Mouse (Mus musculus): ENCODE data around the gene Aoc3. TPM values are rescaled to one million over a fixed set of nuclear protein-coding genes. Genes with fewer than 3 reads are reported as not detected.

Aoc3 gene
- total and polyA plus RNA-seq, 3 experiments, result 0.62 to 2.2 TPM; not detected in 1

DNA sequence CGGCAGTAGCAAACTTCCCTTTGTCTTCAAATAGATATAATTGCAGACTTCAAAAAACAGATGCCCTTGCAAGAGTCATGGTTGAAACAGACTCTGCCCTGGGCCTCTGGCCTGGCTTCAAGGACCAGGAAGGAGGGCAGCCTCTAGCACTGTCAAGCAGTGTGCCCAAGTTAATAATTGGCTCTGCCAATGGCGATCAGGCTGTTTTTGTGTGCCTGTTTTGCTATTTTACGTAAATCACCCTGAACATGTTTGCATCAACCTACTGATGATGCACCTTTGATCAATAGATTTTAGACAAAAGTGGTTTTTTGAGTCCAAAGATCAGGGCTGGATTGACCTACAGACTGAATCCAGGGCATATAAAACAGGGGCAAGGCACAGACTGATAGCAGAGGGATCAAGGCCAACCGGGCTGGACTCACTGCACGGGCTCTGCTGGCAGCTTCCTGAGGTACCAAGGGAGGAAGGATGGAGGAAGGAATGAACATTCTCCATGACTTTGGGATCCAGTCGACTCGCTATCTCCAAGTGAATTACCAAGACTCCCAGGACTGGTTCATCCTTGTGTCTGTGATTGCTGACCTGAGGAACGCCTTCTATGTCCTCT, 37.0 kb downstream of the Aoc3 start, which contains the start of gene G6pc:
G6pc (plus strand) TSS at position 236 of the 610 bp plus-strand sequence.
- TF ChIP-seq JUND (IDR thresholded peaks at IDR 0.05; ENCODE audit: low read depth, low read length) (no peak), MYB (IDR thresholded peaks at IDR 0.05; ENCODE audit: low read depth, low read length) (no peak), GABPA (IDR thresholded peaks at IDR 0.05; ENCODE audit: low read depth, low read length) (no peak), POLR2AphosphoS2 (IDR thresholded peaks at IDR 0.05; ENCODE audit: low read length) (no peak), UBTF (IDR thresholded peaks at IDR 0.05; ENCODE audit: borderline replicate concordance, insufficient read depth, low read depth, low read length) (no peak), ZKSCAN1 (IDR thresholded peaks at IDR 0.05; ENCODE audit: low read depth, low read length) (no peak), HCFC1 (IDR thresholded peaks at IDR 0.05; ENCODE audit: low read depth, low read length) (no peak), MXI1 (IDR thresholded peaks at IDR 0.05; ENCODE audit: low read depth, low read length) (no peak), ETS1 (IDR thresholded peaks at IDR 0.05; ENCODE audit: low read depth, low read length) (no peak), KAT2A (conservative IDR thresholded peaks at IDR 0.05; ENCODE audit: low read depth, low read length) (no peak), MAX (IDR thresholded peaks at IDR 0.05; ENCODE audit: low read length) (no peak), CTCF (IDR thresholded peaks at IDR 0.05 in 2 of 3, conservative IDR thresholded peaks at IDR 0.05 in 1 of 3; ENCODE audit: control insufficient read depth in 1 of 3, insufficient read depth in 1 of 3, low read depth in 2 of 3, low read length in 3 of 3, poor library complexity in 1 of 3, severe bottlenecking in 1 of 3) (no peak), USF1 (IDR thresholded peaks at IDR 0.05; ENCODE audit: low read depth, low read length) (no peak)
- peaks cover 5 to 11% of the 10 kb centered on the region in 2 experiments for H3K4me1 ChIP-seq (ENCODE audit: control insufficient read depth in 1 of 2, insufficient read depth in 2 of 2, low read length in 2 of 2)
- peaks cover 2 to 7% of the 10 kb centered on the region in 2 experiments; a peak in 3 of 4 replicates for H3K27me3 ChIP-seq (ENCODE audit: control insufficient read depth in 1 of 2, insufficient read depth in 2 of 2, low read length in 2 of 2)
- no peak within 1 kb of the TSS for H3K27ac ChIP-seq (ENCODE audit: control insufficient read depth, low read depth, low read length)
- H3K79me2 ChIP-seq (ENCODE audit: control insufficient read depth, insufficient read depth, low read length, poor library complexity), result no peaks in the 10 kb centered on the region
- peaks cover 0 to 5% of the 10 kb centered on the region in 2 experiments; a peak in 2 of 4 replicates for H3K36me3 ChIP-seq (ENCODE audit: control insufficient read depth in 1 of 2, insufficient read depth in 2 of 2, low read length in 2 of 2)
- H3K9me3 ChIP-seq (replicated peaks; ENCODE audit: insufficient read depth, low read length), result no peaks in the 10 kb centered on the region
- no peak for DNase-seq (ENCODE audit: low read depth, low spot score)
- no peak within 1 kb of the TSS for H3K9ac ChIP-seq (ENCODE audit: control insufficient read depth, low read depth, low read length, poor library complexity, severe bottlenecking)
- H3K4me3 ChIP-seq (ENCODE audit: control insufficient read depth in 1 of 2, insufficient read depth in 1 of 2, low read depth in 2 of 2, low read length in 2 of 2), result no peak within 1 kb of the TSS

DNA sequence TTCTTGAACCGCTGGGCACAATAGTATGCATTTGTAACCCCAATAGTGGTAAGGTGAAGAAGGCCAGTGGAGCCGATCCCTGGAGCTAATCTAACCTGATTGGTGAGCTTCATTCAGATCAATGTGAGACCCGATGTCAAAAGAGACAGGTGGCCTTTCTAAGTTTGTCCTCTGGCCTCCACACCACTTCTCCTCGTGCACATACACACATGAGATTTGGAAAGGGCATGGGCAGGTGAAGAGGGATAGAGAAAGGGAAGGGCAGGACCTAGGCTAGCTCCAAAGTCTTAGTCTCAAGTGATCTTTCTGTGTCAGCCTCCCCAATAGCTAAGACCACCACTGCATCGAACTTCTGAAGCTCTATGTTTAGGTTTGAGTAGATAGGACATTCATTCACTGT, 39.7 kb downstream of the Aoc3 start:
- H3K9me3 ChIP-seq (replicated peaks; ENCODE audit: insufficient read depth, low read length), result no peaks in the 10 kb centered on the region
- peaks cover 4 to 17% of the 10 kb centered on the region in 2 experiments; a peak in 3 of 4 replicates for H3K27me3 ChIP-seq (ENCODE audit: control insufficient read depth in 1 of 2, insufficient read depth in 2 of 2, low read length in 2 of 2)
- H3K9ac ChIP-seq (ENCODE audit: control insufficient read depth, low read depth, low read length, poor library complexity, severe bottlenecking), result no peak overlapping the region
- no peaks in the 10 kb centered on the region for H3K36me3 ChIP-seq (ENCODE audit: control insufficient read depth in 1 of 2, insufficient read depth in 2 of 2, low read length in 2 of 2)
- H3K27ac ChIP-seq (ENCODE audit: control insufficient read depth, low read depth, low read length), result no peak overlapping the region
- no peak for TF ChIP-seq SIN3A (IDR thresholded peaks at IDR 0.05; ENCODE audit: low read length)
- no peak for TF ChIP-seq CHD2 (IDR thresholded peaks at IDR 0.05; ENCODE audit: low read length)
- no peak for TF ChIP-seq CTCF (IDR thresholded peaks at IDR 0.05 in 2 of 3, conservative IDR thresholded peaks at IDR 0.05 in 1 of 3; ENCODE audit: control insufficient read depth in 1 of 3, insufficient read depth in 1 of 3, low read depth in 2 of 3, low read length in 3 of 3, poor library complexity in 1 of 3, severe bottlenecking in 1 of 3)
- no peak for TF ChIP-seq BHLHE40 (IDR thresholded peaks at IDR 0.05; ENCODE audit: borderline replicate concordance, low read depth, low read length)
- TF ChIP-seq MAZ (IDR thresholded peaks at IDR 0.05; ENCODE audit: low read depth, low read length), result no peak
- TF ChIP-seq MXI1 (IDR thresholded peaks at IDR 0.05; ENCODE audit: low read depth, low read length), result no peak
- no peak for TF ChIP-seq ELF1 (IDR thresholded peaks at IDR 0.05; ENCODE audit: low read depth, low read length)
- TF ChIP-seq GABPA (IDR thresholded peaks at IDR 0.05; ENCODE audit: low read depth, low read length), result no peak
- TF ChIP-seq USF1 (IDR thresholded peaks at IDR 0.05; ENCODE audit: low read depth, low read length), result no peak
- TF ChIP-seq NRF1 (IDR thresholded peaks at IDR 0.05; ENCODE audit: insufficient read depth, low read depth, low read length, poor library complexity, severe bottlenecking), result no peak
- TF ChIP-seq SMC3 (IDR thresholded peaks at IDR 0.05; ENCODE audit: low read depth, low read length), result no peak
- TF ChIP-seq ZKSCAN1 (IDR thresholded peaks at IDR 0.05; ENCODE audit: low read depth, low read length), result no peak
- no peak for TF ChIP-seq ZMIZ1 (IDR thresholded peaks at IDR 0.05; ENCODE audit: low read depth, low read length)
- TF ChIP-seq MYC (IDR thresholded peaks at IDR 0.05; ENCODE audit: low read depth, low read length), result no peak
- DNase-seq (ENCODE audit: low read depth, low spot score), result no peak
- H3K79me2 ChIP-seq (ENCODE audit: control insufficient read depth, insufficient read depth, low read length, poor library complexity), result no peaks in the 10 kb centered on the region
- H3K4me1 ChIP-seq (ENCODE audit: control insufficient read depth in 1 of 2, insufficient read depth in 2 of 2, low read length in 2 of 2), result no peaks in the 10 kb centered on the region
- H3K4me3 ChIP-seq (ENCODE audit: control insufficient read depth in 1 of 2, insufficient read depth in 1 of 2, low read depth in 2 of 2, low read length in 2 of 2), result no peak overlapping the region

Data from MEL (cell line).